Mouse (Mus musculus): Measurements from ENCODE around the gene Rab20.
"Not testable (repeated sequence)": the region's sequence is repeated elsewhere in the genome, so short reads cannot be mapped to it uniquely, and the experiment has no call there.

Gene Rab20

GRCm38 (mm10) chr8:11482537-11482936 is 4.0 kb upstream of the Rab20 start:
- no peak for ATAC-seq (ENCODE audit: insufficient number of reproducible peaks, low FRiP score, low TSS enrichment)

GRCm38 (mm10) chr8:11481876-11482275 is 3.4 kb upstream of the Rab20 start:
- no peak for ATAC-seq (ENCODE audit: insufficient number of reproducible peaks, low FRiP score, low TSS enrichment)

- no peak for ATAC-seq (ENCODE audit: insufficient number of reproducible peaks, low FRiP score, low TSS enrichment)
Observed at GRCm38 (mm10) chr8:11479591-11479990, 1.1 kb upstream of the Rab20 start.

- ATAC-seq (ENCODE audit: insufficient number of reproducible peaks, low FRiP score, low TSS enrichment), result no peak
Observed at GRCm38 (mm10) chr8:11478807-11479527, 457 bp upstream of the Rab20 start.

DNA sequence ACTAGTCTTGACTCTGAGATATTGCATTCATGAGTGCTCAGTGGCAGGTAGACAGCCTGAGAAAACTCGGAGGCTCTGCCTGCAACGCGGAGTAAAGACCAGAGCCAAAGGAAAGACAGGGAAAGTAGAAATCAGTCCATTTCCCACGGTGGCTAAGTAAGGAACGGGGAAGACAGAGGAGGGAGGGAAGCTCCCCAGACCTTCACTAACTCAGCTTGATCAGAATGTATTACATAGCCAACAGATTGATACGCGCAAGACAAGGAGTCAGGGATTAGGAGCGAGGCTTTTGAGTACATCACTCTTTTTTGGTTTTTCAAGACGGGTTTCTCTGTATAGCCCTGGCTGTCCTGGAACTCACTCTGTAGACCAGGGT is 1.3 kb downstream of the Rab20 start:
- no peak for ATAC-seq (ENCODE audit: insufficient number of reproducible peaks, low FRiP score, low TSS enrichment)

DNA sequence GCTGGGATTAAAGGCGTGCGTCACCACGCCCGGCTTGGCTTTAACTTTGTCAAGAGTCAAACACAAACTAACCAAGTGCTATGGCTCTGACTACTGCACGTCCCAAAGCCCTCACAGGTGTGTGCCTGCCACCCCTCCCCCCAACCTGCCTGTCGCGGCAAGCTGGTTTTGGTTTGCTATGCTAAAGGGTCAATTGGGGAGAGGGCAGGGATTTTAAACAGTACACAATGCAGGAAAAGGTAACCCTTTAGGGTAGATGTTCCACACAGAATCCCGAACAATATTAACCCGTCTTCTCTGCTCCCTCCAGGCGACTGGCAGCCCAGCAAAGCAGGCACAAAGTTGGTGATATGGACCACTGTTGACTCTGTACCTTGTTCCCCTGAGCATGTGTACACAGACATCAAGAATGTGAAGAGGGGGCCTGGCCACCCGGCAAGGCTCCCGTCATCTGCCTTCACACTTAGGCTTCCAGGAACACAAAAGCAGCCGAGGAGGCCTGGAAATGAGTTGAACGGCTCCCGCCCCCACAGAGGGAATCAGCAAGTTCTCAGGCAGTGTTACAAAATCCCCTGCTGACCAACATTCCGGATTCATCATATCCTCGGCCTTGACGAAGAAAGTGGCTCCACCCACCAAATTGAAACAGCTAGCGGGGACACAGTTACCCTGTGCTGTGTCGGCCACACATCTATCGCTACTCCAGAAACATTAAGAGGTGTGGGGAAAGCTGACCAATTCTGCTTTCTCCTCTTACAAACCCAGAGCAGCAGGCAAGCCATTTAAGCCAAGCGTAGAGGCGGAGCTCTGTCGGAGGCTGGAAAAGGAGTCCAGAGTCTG is 2.0 kb downstream of the Rab20 start:
- no peak for ATAC-seq (ENCODE audit: insufficient number of reproducible peaks, low FRiP score, low TSS enrichment)

DNA sequence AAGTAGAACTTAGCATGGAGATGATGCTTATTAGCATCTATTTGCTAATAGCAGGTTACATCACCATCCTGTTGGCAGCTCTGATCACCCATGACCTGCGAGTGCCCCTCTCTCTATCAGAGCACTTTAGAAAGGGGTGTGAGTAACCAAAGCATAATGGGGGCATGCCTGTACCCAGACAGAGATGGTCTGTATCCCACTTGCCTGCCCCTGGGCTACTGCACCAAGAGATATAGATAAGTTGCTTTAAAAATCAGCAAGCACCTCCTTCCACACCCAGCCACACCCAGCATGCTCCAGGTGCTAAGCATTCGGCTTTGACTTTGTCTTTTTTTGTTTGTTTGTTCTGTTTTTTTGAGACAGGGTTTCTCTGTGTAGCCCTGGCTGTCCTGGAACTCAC is 2.6 kb downstream of the Rab20 start:
- no peak for ATAC-seq (ENCODE audit: insufficient number of reproducible peaks, low FRiP score, low TSS enrichment)

- no peak for ATAC-seq (ENCODE audit: insufficient number of reproducible peaks, low FRiP score, low TSS enrichment)
Observed at GRCm38 (mm10) chr8:11475397-11475796, 3.1 kb downstream of the Rab20 start.

GRCm38 (mm10) chr8:11473072-11473471 is 5.4 kb downstream of the Rab20 start:
- no peak for ATAC-seq (ENCODE audit: insufficient number of reproducible peaks, low FRiP score, low TSS enrichment)

DNA sequence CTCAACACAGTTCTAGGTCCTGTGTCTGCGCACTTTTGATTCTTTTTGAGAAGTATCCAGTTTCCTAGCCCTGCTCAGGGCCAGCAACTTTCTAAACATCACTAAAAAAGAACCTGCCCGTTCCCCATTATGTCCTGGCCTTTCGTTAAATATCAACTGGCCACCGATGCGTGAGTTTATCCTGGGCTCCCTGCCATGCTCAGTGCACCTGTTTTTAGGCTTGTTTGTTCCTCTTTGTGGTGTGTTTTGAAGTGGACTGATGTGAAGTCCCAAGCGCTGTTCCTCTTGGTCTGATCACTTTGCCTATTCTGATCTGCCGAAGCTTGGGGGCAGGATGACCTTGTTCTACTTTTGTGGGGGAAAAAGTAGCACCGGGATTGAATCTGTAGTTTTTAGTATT is 7.2 kb downstream of the Rab20 start:
- ATAC-seq (ENCODE audit: insufficient number of reproducible peaks, low FRiP score, low TSS enrichment), result no peak

GRCm38 (mm10) chr8:11470694-11471093 is 7.8 kb downstream of the Rab20 start:
- no peak for ATAC-seq (ENCODE audit: insufficient number of reproducible peaks, low FRiP score, low TSS enrichment)

- ATAC-seq (ENCODE audit: insufficient number of reproducible peaks, low FRiP score, low TSS enrichment), result no peak
Observed at GRCm38 (mm10) chr8:11469095-11469494, 9.4 kb downstream of the Rab20 start.

DNA sequence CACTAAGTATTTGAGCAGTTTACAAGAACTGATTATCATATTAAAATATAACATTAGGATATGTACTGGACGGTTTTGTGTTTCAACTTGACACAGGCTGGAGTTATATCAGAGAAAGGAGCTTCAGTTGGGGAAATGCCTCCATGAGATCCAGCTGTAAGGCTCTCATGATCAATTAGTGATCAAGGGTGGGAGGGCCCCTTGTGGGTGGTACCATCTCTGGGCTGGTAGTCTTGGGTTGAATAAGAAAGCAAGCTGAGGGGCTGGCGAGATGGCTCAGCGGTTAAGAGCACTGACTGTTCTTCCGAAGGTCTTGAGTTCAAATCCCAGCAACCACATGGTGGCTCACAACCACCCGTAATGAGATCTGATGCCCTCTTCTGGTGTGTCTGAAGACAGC is 12.0 kb downstream of the Rab20 start:
- ATAC-seq (ENCODE audit: insufficient number of reproducible peaks, low FRiP score, low TSS enrichment), result not testable (repeated sequence)

DNA sequence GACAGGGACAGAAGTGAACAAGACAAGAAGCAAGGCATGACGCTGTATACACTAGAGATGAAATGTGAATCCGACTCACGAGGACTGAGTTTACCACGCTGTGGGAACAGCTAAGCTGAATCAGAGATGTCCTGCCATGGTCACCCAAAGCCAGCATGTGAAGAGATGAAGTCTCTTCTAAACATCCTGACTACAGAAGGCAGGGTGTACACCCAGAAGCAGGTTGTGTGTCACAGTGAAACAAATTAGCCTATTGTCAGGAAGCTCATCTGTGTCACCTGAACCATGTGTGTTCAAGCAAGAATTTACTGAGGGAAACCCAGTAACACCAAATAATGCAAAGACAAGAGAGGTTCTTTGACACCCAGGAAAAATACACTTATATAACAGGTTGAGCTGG is 12.9 kb downstream of the Rab20 start:
- no peak for ATAC-seq (ENCODE audit: insufficient number of reproducible peaks, low FRiP score, low TSS enrichment)

DNA sequence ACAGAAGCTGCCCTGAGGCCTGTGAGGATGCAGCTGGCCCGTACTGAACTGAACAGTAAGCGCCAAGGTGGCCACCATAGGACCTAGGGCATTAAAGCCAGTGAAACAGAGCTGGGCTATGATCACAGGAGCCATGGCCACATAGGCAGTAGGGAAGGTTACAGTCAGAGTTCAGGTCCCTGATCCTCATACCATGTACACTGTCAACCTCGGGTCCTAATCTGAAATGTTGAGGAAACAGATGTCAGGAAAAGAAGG is 13.9 kb downstream of the Rab20 start:
- no peak for ATAC-seq (ENCODE audit: insufficient number of reproducible peaks, low FRiP score, low TSS enrichment)

GRCm38 (mm10) chr8:11463889-11464706 is 14.4 kb downstream of the Rab20 start:
- no peak for ATAC-seq (ENCODE audit: insufficient number of reproducible peaks, low FRiP score, low TSS enrichment)

DNA sequence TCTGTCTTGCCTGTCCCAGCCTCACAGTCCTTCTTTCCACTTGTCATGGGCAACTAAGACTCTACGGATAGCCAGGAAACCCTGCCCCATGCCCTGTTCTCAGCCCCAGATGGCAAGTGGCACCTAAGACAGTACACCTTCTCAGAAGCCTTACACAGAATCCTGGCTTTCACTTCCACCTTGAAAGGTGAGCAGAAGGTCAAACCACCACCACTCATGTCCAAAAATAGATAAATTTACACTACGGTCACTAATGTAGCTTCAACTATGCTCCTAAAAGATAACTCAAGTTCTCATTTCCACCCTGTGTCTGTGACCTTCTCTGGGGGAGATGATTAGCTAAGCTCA is 15.0 kb downstream of the Rab20 start:
- ATAC-seq (ENCODE audit: insufficient number of reproducible peaks, low FRiP score, low TSS enrichment), result no peak

- ATAC-seq (ENCODE audit: insufficient number of reproducible peaks, low FRiP score, low TSS enrichment), result no peak
Observed at GRCm38 (mm10) chr8:11462641-11463040, 15.9 kb downstream of the Rab20 start.

- ATAC-seq (ENCODE audit: insufficient number of reproducible peaks, low FRiP score, low TSS enrichment), result peak; percentile 69
Observed at GRCm38 (mm10) chr8:11461847-11462246, 16.7 kb downstream of the Rab20 start.

- no peak for ATAC-seq (ENCODE audit: insufficient number of reproducible peaks, low FRiP score, low TSS enrichment)
Observed at GRCm38 (mm10) chr8:11460934-11461333, 17.6 kb downstream of the Rab20 start.

GRCm38 (mm10) chr8:11459016-11459415 is 19.5 kb downstream of the Rab20 start:
- no peak for ATAC-seq (ENCODE audit: insufficient number of reproducible peaks, low FRiP score, low TSS enrichment)
